ENCODE assay signal across 8 mouse cellular contexts in the genomic region with DNA sequence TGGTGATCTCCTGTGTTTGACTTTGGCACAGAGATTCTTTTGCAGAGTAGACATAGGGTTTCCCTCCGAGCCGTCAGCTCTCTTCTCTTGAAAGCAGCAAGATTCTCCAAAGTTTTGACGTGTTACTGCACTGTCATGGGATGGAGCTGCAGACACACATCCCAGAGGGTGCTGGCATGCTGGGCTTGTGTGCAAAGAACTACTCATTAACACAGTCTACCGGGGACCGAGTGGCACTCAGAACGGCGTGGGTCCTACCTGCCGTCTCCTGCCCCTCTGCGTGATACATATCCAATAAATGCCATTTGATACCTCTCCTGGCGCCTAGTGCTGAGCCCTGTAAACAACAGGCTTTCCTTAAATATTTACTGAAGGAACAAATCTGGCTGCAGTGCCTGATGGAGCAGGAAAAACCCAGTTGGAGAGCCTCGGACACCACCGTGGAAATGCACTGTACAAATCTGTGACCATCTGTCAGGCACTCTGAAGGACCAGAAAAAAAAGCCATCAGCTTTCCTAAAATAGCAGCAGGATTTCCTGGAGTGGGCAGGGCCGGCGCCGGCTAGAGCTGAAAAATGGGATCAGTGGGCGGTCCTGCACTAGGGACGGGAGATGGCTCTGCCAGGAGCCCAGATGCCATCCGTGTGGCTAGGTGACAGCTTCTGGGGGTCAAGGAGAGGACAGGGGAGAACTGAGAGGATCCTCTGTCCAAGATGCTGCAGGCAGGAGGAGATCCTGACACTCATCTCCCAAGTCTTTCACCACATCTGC. TPM values are rescaled to one million over a fixed set of nuclear protein-coding genes. Genes with fewer than 3 reads are reported as not detected.
DNase-seq lines count a peak whose midpoint lies in the region; ATAC-seq lines count a peak whose summit lies in the region.

No protein-coding gene starts in this region.

- no peaks in the 10 kb centered on the region for H3K9me3 ChIP-seq in hindbrain, embryonic 15.5 days
- peaks cover 5% of the 10 kb centered on the region; the same call in 1 of the 2 replicates for H3K9me3 ChIP-seq in midbrain, embryonic 11.5 days (ENCODE audit: control insufficient read depth, low read length)
- H3K9me3 ChIP-seq in stomach, embryonic 14.5 days (ENCODE audit: control insufficient read depth, low read depth, low read length): no peaks in the 10 kb centered on the region; the same call in 1 of the 2 replicates

- peaks cover 26% of the 10 kb centered on the region for H3K4me1 ChIP-seq in hindbrain, embryonic 15.5 days (replicated peaks)
- H3K4me1 ChIP-seq in midbrain, embryonic 11.5 days (ENCODE audit: control insufficient read depth, insufficient read depth, low read length): peaks cover 4% of the 10 kb centered on the region; the same call in 1 of the 2 replicates
- H3K4me1 ChIP-seq in stomach, embryonic 14.5 days (ENCODE audit: control insufficient read depth, insufficient read depth, low read length): peaks cover 31% of the 10 kb centered on the region

- H3K27ac ChIP-seq in hindbrain, embryonic 15.5 days (replicated peaks): peak overlapping the region; percentile 74
- H3K27ac ChIP-seq in midbrain, embryonic 11.5 days (ENCODE audit: low read depth, low read length): no peak overlapping the region; the same call in 1 of the 2 replicates
- H3K27ac ChIP-seq in stomach, embryonic 14.5 days (ENCODE audit: low read length): peak overlapping the region; percentile 82

- H3K27me3 ChIP-seq in hindbrain, embryonic 15.5 days: no peaks in the 10 kb centered on the region
- H3K27me3 ChIP-seq in midbrain, embryonic 11.5 days (ENCODE audit: control insufficient read depth, insufficient read depth, low read length): no peaks in the 10 kb centered on the region
- no peaks in the 10 kb centered on the region for H3K27me3 ChIP-seq in stomach, embryonic 14.5 days (ENCODE audit: control insufficient read depth, insufficient read depth, low read length)

- WGBS in hindbrain, embryonic 15.5 days: 33% methylated on average over 18 of the region's 18 CpGs
- WGBS in midbrain, embryonic 11.5 days: 58% methylated on average over 18 of the region's 18 CpGs
- WGBS in stomach, embryonic 14.5 days: 5% methylated on average over 18 of the region's 18 CpGs

- no peak overlapping the region for H3K9ac ChIP-seq in hindbrain, embryonic 15.5 days
- H3K9ac ChIP-seq in midbrain, embryonic 11.5 days (ENCODE audit: low read length): no peak overlapping the region
- H3K9ac ChIP-seq in stomach, embryonic 14.5 days (replicated peaks; ENCODE audit: low read depth, low read length): no peak overlapping the region

- no peaks in the 10 kb centered on the region for H3K36me3 ChIP-seq in hindbrain, embryonic 15.5 days
- H3K36me3 ChIP-seq in midbrain, embryonic 11.5 days (ENCODE audit: control insufficient read depth, insufficient read depth, low read length): no peaks in the 10 kb centered on the region
- no peaks in the 10 kb centered on the region for H3K36me3 ChIP-seq in stomach, embryonic 14.5 days (ENCODE audit: control insufficient read depth, insufficient read depth, low read length)

- peak overlapping the region; percentile 22; the same call in 1 of the 2 replicates for H3K4me2 ChIP-seq in hindbrain, embryonic 15.5 days
- no peak overlapping the region for H3K4me2 ChIP-seq in midbrain, embryonic 11.5 days
- peak overlapping the region; percentile 21 for H3K4me2 ChIP-seq in stomach, embryonic 14.5 days (replicated peaks; ENCODE audit: low read depth, low read length)

- H3K4me3 ChIP-seq in hindbrain, embryonic 15.5 days: no peak overlapping the region
- H3K4me3 ChIP-seq in midbrain, embryonic 11.5 days (ENCODE audit: low read depth, low read length): no peak overlapping the region
- no peak overlapping the region for H3K4me3 ChIP-seq in stomach, embryonic 14.5 days (ENCODE audit: low read depth, low read length)

- peak; percentile 58 for DNase-seq in adipocyte (ENCODE audit: low spot score)
- peak; percentile 89 to 91 for DNase-seq in cerebellum, postnatal 14 days
- peak; percentile 54 to 64 for DNase-seq in gastrocnemius, adult 8-10 months (ENCODE audit: low spot score in 2 of 2)
- DNase-seq in left cerebral cortex, adult 9 months (ENCODE audit: low spot score in 2 of 2): peak; percentile 44 to 83
- DNase-seq in midbrain, embryonic 11.5 days (ENCODE audit: low spot score, missing footprints): peak; percentile 77
- DNase-seq in thymus, postnatal 25 days: no peak

- peak; percentile 59; the same call in 1 of the 2 replicates for ATAC-seq in hindbrain, embryonic 15.5 days (ENCODE audit: low FRiP score, low read depth)
- no peak for ATAC-seq in midbrain, embryonic 11.5 days (ENCODE audit: low FRiP score)
- peak; percentile 54; the same call in 1 of the 2 replicates for ATAC-seq in stomach, embryonic 14.5 days (ENCODE audit: insufficient number of reproducible peaks, insufficient read depth, low FRiP score, low read depth)

RNA-seq across cellular contexts. Expression of gene Rflna, which starts 42.7 kb away (rescaled TPM):
- under 1 TPM in 1 of 4 experiments, not detected in 3; 0.19 TPM for total RNA-seq in gastrocnemius, adult 8-10 months (2022)
- 6.4 and 7.0 TPM in 2 replicates for polyA plus RNA-seq in hindbrain, embryonic 15.5 days (2015; fragmentation: Nextera tagmentation; extraction: Ambion mirVana)
- 4.0 and 4.4 TPM in 2 replicates for polyA plus RNA-seq in midbrain, embryonic 11.5 days (2014; fragmentation: Nextera tagmentation; extraction: Ambion mirVana)
- polyA plus RNA-seq in stomach, embryonic 14.5 days (2014; fragmentation: Nextera tagmentation; extraction: Ambion mirVana): 3.7 and 5.0 TPM in 2 replicates
